10 mouse cellular contexts compared by ENCODE assay signal in the genomic region with DNA sequence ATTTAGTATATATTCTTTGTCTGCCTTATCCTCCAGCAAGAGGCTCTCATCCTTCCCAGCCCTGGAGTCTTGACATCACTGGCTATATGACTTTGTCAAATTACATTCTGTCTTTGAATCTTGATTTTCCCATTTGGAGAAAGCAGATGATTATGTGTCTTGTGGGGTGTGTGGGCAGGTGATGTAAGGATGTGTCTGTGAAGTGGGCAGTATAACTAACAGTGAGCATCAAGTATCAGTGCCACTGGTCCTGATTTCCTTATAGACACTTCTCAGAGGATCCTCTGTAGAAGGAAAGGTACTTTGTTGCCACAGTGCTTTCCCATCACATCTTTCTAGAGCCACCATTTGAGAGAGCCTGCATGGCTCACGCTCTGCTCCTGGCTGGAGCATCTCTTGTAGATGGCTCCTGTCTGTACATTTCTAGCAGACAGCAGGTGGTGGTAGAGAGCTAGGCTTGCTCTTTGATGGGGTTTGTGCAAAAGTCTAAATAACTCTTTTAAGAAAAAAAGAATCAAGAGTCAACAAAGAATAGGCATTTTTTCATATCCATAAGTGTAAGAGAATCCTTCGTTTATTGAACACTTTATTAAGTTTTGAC. TPM values are rescaled to one million over a fixed set of nuclear protein-coding genes. Genes with fewer than 3 reads are reported as not detected.
DNase-seq lines count a peak whose midpoint lies in the region; ATAC-seq lines count a peak whose summit lies in the region.
"Not testable (repeated sequence)": the region's sequence is repeated elsewhere in the genome, so short reads cannot be mapped to it uniquely, and the experiment has no call there.
"Had no signal": no experiment of that assay in that cellular context is flagged by ENCODE, and none has a peak within 500 bp of the region (broad histone marks: within the 10 kb centered on the region; RNA-seq: fewer than 3 reads in every experiment).

No protein-coding gene starts in this region.

- ATAC-seq in hindbrain, embryonic 11.5 days (ENCODE audit: low FRiP score): 0 out of 2 replicates have a peak, but pooled peaks have one; percentile 28
- peak; percentile 85 for ATAC-seq in midbrain, embryonic 15.5 days (replicated peaks)

- H3K4me2 ChIP-seq in hindbrain, embryonic 11.5 days (replicated peaks; ENCODE audit: low read depth, low read length); midbrain, embryonic 15.5 days: not testable (repeated sequence)

- not testable (repeated sequence) for H3K4me3 ChIP-seq in hindbrain, embryonic 11.5 days (ENCODE audit: low read depth, low read length); midbrain, embryonic 15.5 days

- not testable (repeated sequence) for H3K27me3 ChIP-seq in hindbrain, embryonic 11.5 days (ENCODE audit: control insufficient read depth, insufficient read depth, low read length); midbrain, embryonic 15.5 days (replicated peaks)

- H3K27ac ChIP-seq in hindbrain, embryonic 11.5 days (ENCODE audit: low read depth, low read length); midbrain, embryonic 15.5 days: not testable (repeated sequence)

- not testable (repeated sequence) for H3K9me3 ChIP-seq in hindbrain, embryonic 11.5 days (ENCODE audit: control insufficient read depth, low read length); midbrain, embryonic 15.5 days

- intact Hi-C loops in left cerebral cortex, postnatal 25 days (cut with DNase I): loop anchor here (2.0 kb wide), 1 partner anchor 444 kb away; no protein-coding TSS in a partner anchor

- not testable (repeated sequence) for H3K36me3 ChIP-seq in hindbrain, embryonic 11.5 days (ENCODE audit: control insufficient read depth, insufficient read depth, low read length); midbrain, embryonic 15.5 days (replicated peaks)

- not testable (repeated sequence) for H3K9ac ChIP-seq in hindbrain, embryonic 11.5 days (ENCODE audit: low read depth, low read length); midbrain, embryonic 15.5 days

- 76% methylated on average over 1 of the region's 2 CpGs for WGBS in hindbrain, embryonic 11.5 days
- 73% methylated on average over 2 of the region's 2 CpGs for WGBS in midbrain, embryonic 15.5 days

- not testable (repeated sequence) for H3K4me1 ChIP-seq in hindbrain, embryonic 11.5 days (replicated peaks; ENCODE audit: control insufficient read depth, insufficient read depth, low read length); midbrain, embryonic 15.5 days

- DNase-seq in B cell, adult 2 months: peak; percentile 52 to 54
- DNase-seq in cerebellum, adult 8-10 months: peak; percentile 33
- DNase-seq in frontal cortex, postnatal 10 days (ENCODE audit: low spot score in 2 of 2): peak; percentile 25 to 73
- not testable (repeated sequence) for DNase-seq in hindbrain, embryonic 11.5 days (ENCODE audit: low spot score)
- DNase-seq in kidney, postnatal 36 days: peak; percentile 25 to 66
- peak; percentile 70 to 79 for DNase-seq in left cerebral cortex, postnatal 25 days (ENCODE audit: low spot score in 2 of 2)
- peak; percentile 60 for DNase-seq in right cerebral cortex, postnatal 14 days

RNA-seq across cellular contexts. Expression of a gene that starts 20.5 kb away (rescaled TPM):
- polyA plus RNA-seq in hindbrain, embryonic 11.5 days (2014; fragmentation: Nextera tagmentation; extraction: Ambion mirVana): 14.9 and 16.2 TPM in 2 replicates
- total RNA-seq in left cerebral cortex, postnatal 25 days (2021): 10 to 100 TPM; 30.4 to 42.3 TPM
- polyA plus RNA-seq in midbrain, embryonic 15.5 days (2015; fragmentation: Nextera tagmentation; extraction: Ambion mirVana): 12.2 and 13.1 TPM in 2 replicates

RNA-seq across cellular contexts. Expression of a gene that starts 31.8 kb away (rescaled TPM):
- polyA plus RNA-seq in hindbrain, embryonic 11.5 days (2014; fragmentation: Nextera tagmentation; extraction: Ambion mirVana): 0.98 TPM in 1 of 2 replicates, not detected in the other
- total RNA-seq in left cerebral cortex, postnatal 25 days (2021): not detected
- polyA plus RNA-seq in midbrain, embryonic 15.5 days (2015; fragmentation: Nextera tagmentation; extraction: Ambion mirVana): 1.4 TPM in 1 of 2 replicates, not detected in the other
- polyA plus RNA-seq: forebrain, embryonic 10.5 days; heart, embryonic 11.5 days had no signal

RNA-seq across cellular contexts. Expression of a gene that starts 32.0 kb away (rescaled TPM):
- 0.69 TPM in 1 of 2 replicates, not detected in the other for polyA plus RNA-seq in hindbrain, embryonic 11.5 days (2014; fragmentation: Nextera tagmentation; extraction: Ambion mirVana)
- 1 to 10 TPM in 1 of 2 experiments, under 1 TPM in 1; 0.87 to 1.5 TPM for total RNA-seq in left cerebral cortex, postnatal 25 days (2021)
- polyA plus RNA-seq in midbrain, embryonic 15.5 days (2015; fragmentation: Nextera tagmentation; extraction: Ambion mirVana): 0.40 and 1.1 TPM in 2 replicates
